Mouse (Mus musculus) hindbrain, embryonic 11.5 days (tissue): ENCODE results near the gene Uggt1. TPM values are rescaled to one million over a fixed set of nuclear protein-coding genes. Genes with fewer than 3 reads are reported as not detected.

Experiments used
- ATAC-seq: fragments of 200-750 bp; cut with Nextera tagmentation; 2 replicates; pipeline ENCODE4 v1.8.0; 2017; ENCODE audit warnings: mild to moderate bottlenecking, moderate TSS enrichment, moderate library complexity; ENCODE audit not compliant: low FRiP score
- DNase-seq: peaks from one replicate; pipeline ENCODE4 v3.0.0-alpha.2; 2015; ENCODE audit warnings: low spot score
- H3K27ac ChIP-seq: fragments of 300-500 bp; sonication (generic); 2 replicates; pipeline ENCODE4 v1.5.1; 2014; ENCODE audit warnings: mild to moderate bottlenecking, low read depth, low read length
- H3K27me3 ChIP-seq: fragments of 300-500 bp; sonication (generic); 2 replicates; pipeline ENCODE4 v1.6.1; 2014; ENCODE audit warnings: mild to moderate bottlenecking, low read length, moderate library complexity, mixed read lengths; ENCODE audit not compliant: control insufficient read depth, insufficient read depth
- H3K36me3 ChIP-seq: fragments of 300-500 bp; sonication (generic); 2 replicates; pipeline ENCODE4 v1.6.1; 2014; ENCODE audit warnings: mild to moderate bottlenecking, low read length, moderate library complexity, mixed read lengths; ENCODE audit not compliant: control insufficient read depth, insufficient read depth
- H3K4me1 ChIP-seq: fragments of 300-500 bp; sonication (generic); replicated peaks from 2 replicates; pipeline ENCODE4 v1.6.1; 2014; ENCODE audit warnings: low read length, mixed read lengths; ENCODE audit not compliant: control insufficient read depth, insufficient read depth
- H3K4me2 ChIP-seq: fragments of 300-500 bp; sonication (generic); replicated peaks from 2 replicates; pipeline ENCODE4 v1.6.1; 2014; ENCODE audit warnings: mild to moderate bottlenecking, low read depth, low read length
- H3K4me3 ChIP-seq: fragments of 300-500 bp; sonication (generic); 2 replicates; pipeline ENCODE4 v1.5.1; 2014; ENCODE audit warnings: low read depth, low read length
- H3K9ac ChIP-seq: fragments of 300-500 bp; sonication (generic); 2 replicates; pipeline ENCODE4 v1.6.1; 2014; ENCODE audit warnings: low read depth, low read length
- H3K9me3 ChIP-seq: fragments of 300-500 bp; sonication (generic); 2 replicates; pipeline ENCODE4 v1.6.1; 2016; ENCODE audit warnings: low read length; ENCODE audit not compliant: control insufficient read depth
- WGBS: fragments of 180-500 bp; shearing (Covaris S2); extraction: QIAGEN DNeasy Blood & Tissue Kit; methylation state at CpG from one replicate; pipeline ENCODE4 v1.1.7; 2014; 5-methylcytosine and 5-hydroxymethylcytosine counted together
- polyA plus RNA-seq: library from polyadenylated mRNA; unstranded; fragments of >200 nt; fragmentation: Nextera tagmentation; extraction: Ambion mirVana; gene quantifications from 2 replicates; pipeline ENCODE4 v1.2.1, GENCODE M21; 2014

The Uggt1 gene
- polyA plus RNA-seq, 1 experiment from 2014 or later: 97.6 TPM

DNA sequence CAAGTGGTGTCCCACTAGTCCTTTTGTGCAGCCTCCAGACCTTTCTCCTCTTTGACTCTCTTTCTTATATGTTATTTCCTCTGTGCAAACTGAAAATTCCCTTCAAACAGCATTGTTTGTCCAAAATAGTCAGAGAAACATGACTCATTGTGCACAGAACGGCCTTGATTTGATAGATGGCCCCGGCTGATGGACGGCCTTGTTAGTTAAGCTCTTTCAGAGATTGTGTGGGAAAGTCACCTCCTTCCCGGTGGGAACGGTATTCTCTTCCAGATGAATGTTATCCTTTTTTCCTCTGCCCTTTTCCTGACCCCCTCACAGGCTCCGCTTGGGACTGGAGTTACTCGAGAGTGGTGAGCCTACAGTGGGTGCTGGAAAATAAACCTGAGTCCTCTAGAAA, 119.4 kb downstream of the Uggt1 start:
- Histone ChIP-seq H3K27me3 (no peaks in the 10 kb centered on the region), H3K4me2 (no peak overlapping the region), H3K4me3 (no peak overlapping the region), H3K9me3 (no peaks in the 10 kb centered on the region), H3K36me3 (no peaks in the 10 kb centered on the region), H3K4me1 (no peaks in the 10 kb centered on the region), H3K27ac (no peak overlapping the region), H3K9ac (no peak overlapping the region)
- ATAC-seq (no peak), DNase-seq (no peak)
- 55% methylated on average over 7 of the region's 7 CpGs for WGBS

- no peak for DNase-seq
- WGBS: 89% methylated on average over 8 of the region's 8 CpGs
- no peaks in the 10 kb centered on the region for H3K9me3 ChIP-seq
- no peak overlapping the region for H3K4me3 ChIP-seq
- no peak overlapping the region for H3K27ac ChIP-seq
- no peaks in the 10 kb centered on the region for H3K4me1 ChIP-seq
- no peak for ATAC-seq
- H3K27me3 ChIP-seq: no peaks in the 10 kb centered on the region
- H3K36me3 ChIP-seq: no peaks in the 10 kb centered on the region
- no peak overlapping the region for H3K4me2 ChIP-seq
- no peak overlapping the region for H3K9ac ChIP-seq
Measured at GRCm38 (mm10) chr1:36121172-36121571, 123.3 kb downstream of the Uggt1 start.

- no peak overlapping the region for H3K27ac ChIP-seq
- no peak overlapping the region for H3K4me3 ChIP-seq
- no peak for DNase-seq
- 87% methylated on average over 4 of the region's 4 CpGs for WGBS
- no peak overlapping the region for H3K9ac ChIP-seq
- H3K4me1 ChIP-seq: no peaks in the 10 kb centered on the region
- H3K36me3 ChIP-seq: no peaks in the 10 kb centered on the region
- no peaks in the 10 kb centered on the region for H3K9me3 ChIP-seq
- H3K4me2 ChIP-seq: no peak overlapping the region
- no peaks in the 10 kb centered on the region for H3K27me3 ChIP-seq
- no peak for ATAC-seq
Measured at GRCm38 (mm10) chr1:36119426-36119825, 125.1 kb downstream of the Uggt1 start.

DNA sequence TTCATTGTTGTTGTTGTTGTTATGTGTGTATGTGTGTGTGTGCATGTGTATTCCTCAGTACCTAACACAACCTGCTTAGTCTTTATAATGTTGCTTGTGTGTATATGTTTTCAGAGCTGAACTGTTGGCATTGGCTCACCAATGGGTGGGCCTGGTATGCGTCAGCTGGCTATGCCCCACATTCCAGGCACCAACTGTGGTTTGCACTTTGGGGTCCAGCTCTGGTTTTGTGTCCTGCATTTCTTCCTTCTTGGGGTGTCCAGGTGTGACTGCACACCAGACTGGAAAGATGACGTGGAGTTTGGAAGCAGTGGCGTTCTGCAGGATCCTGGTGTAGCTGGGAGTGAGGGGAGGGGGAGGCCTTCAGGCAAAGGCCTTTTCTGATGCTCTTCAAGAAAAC, 125.6 kb downstream of the Uggt1 start:
- H3K27me3 ChIP-seq: no peaks in the 10 kb centered on the region
- DNase-seq (no peak), ATAC-seq (no peak)
- H3K36me3 ChIP-seq: no peaks in the 10 kb centered on the region
- H3K9ac ChIP-seq: no peak overlapping the region
- H3K4me3 ChIP-seq: no peak overlapping the region
- H3K4me2 ChIP-seq: no peak overlapping the region
- WGBS: 94% methylated on average over 3 of the region's 3 CpGs
- no peaks in the 10 kb centered on the region for H3K4me1 ChIP-seq
- no peaks in the 10 kb centered on the region for H3K9me3 ChIP-seq
- H3K27ac ChIP-seq: no peak overlapping the region

DNA sequence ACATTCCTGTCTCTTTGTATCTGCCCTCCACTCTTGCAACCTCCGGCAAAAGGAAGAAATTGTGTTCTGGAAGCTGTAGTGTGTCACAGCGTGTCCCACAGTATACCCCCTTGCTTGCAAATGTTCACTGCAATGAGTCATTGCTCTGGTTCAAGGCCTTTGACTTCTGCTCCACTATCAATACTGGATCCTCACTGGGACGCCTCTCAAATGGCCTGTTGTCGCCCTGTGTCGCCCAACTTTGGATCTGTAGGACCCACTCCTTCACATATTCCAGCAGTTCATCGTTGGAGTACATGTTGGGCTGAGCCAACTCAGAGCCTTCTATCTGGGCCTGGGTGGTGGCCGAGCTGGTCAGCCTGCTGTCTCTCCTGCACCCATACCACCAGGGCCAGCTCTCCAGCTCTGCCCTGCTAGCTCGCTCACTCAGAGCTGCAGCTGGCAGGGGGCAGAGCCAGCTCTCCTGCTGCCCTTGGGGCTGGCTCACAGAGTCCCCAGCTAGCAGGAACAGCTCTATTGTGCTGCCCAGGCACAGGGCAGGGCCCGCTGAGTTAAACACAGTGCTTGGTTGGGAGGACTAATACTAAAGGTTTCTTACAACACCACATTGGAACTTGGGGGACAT, 126.3 kb downstream of the Uggt1 start:
- DNase-seq (no peak), ATAC-seq (no peak)
- WGBS: 78% methylated on average over 9 of the region's 9 CpGs
- Histone ChIP-seq H3K4me3 (no peak overlapping the region), H3K27ac (no peak overlapping the region), H3K4me1 (no peaks in the 10 kb centered on the region), H3K9ac (no peak overlapping the region), H3K27me3 (no peaks in the 10 kb centered on the region), H3K4me2 (no peak overlapping the region), H3K9me3 (no peaks in the 10 kb centered on the region), H3K36me3 (no peaks in the 10 kb centered on the region)

DNA sequence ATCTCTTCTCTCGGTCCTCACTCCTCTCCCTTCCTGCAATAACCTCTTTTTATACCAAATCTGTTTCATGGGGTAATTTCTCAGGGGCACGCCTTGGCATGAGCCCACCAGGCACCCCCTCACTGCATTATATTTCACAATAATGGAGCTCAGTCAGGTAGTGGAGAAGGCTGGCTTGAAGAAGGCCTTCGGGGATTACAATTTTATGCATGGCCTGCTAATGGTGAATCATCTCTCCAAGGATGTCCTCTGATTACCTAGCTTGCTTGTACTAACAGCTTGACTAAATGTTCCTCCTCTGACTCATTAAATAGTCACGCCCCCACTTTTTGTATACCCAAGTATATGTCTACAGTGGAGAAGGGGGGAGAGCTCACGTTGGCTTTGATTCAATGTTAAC, 128.0 kb downstream of the Uggt1 start:
- no peaks in the 10 kb centered on the region for H3K27me3 ChIP-seq
- no peaks in the 10 kb centered on the region for H3K9me3 ChIP-seq
- ATAC-seq (no peak), DNase-seq (no peak)
- H3K36me3 ChIP-seq: no peaks in the 10 kb centered on the region
- H3K27ac ChIP-seq: no peak overlapping the region
- no peak overlapping the region for H3K4me3 ChIP-seq
- 87% methylated on average over 5 of the region's 5 CpGs for WGBS
- H3K9ac ChIP-seq: no peak overlapping the region
- no peak overlapping the region for H3K4me2 ChIP-seq
- H3K4me1 ChIP-seq: no peaks in the 10 kb centered on the region

DNA sequence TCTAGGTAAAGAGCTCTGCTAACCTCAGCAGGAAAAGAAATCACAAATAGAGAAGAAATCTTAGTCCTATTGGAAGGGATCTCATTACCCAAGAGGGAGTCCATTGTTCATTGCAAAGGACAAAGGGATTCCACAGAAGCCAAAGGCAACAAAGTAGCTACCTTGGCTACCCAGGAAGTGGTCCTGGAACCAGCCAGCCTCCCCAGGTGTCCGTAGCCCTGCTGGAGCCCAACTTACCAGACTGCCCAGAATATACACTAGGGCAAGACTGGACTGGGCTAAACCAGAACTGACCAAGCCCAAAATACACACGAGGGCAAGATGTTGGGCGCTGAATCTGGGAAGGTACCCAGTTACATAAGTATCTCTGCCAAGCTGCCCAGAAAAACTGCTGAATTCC, 129.7 kb downstream of the Uggt1 start:
- no peak overlapping the region for H3K4me2 ChIP-seq
- H3K4me1 ChIP-seq: no peaks in the 10 kb centered on the region
- no peaks in the 10 kb centered on the region for H3K36me3 ChIP-seq
- DNase-seq (no peak), ATAC-seq (no peak)
- H3K9me3 ChIP-seq: no peaks in the 10 kb centered on the region
- H3K27ac ChIP-seq: no peak overlapping the region
- no peak overlapping the region for H3K4me3 ChIP-seq
- WGBS: 80% methylated on average over 3 of the region's 3 CpGs
- no peaks in the 10 kb centered on the region for H3K27me3 ChIP-seq
- no peak overlapping the region for H3K9ac ChIP-seq

DNA sequence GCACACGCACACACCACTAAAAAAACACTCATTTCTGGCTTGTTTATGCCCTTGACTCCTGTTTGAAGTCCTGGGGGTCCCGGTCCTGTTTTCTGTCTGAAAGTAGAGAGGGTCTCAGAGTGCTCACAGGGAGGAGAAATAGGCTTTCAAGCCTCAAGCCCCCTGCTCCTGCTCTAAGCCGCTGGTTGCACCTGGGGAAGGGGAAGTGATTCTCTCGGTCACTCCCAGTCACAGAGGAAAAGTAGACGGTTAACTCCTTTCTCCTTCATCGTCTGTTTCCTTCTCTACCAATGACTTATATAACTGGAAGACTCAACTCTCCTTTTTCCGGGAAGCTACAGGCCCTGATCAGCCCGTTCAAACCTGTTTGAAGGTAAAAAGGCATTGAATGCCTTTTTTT, 130.8 kb downstream of the Uggt1 start:
- Histone ChIP-seq H3K4me2 (no peak overlapping the region), H3K27me3 (no peaks in the 10 kb centered on the region), H3K9me3 (no peaks in the 10 kb centered on the region), H3K36me3 (no peaks in the 10 kb centered on the region), H3K27ac (no peak overlapping the region), H3K4me3 (no peak overlapping the region), H3K9ac (no peak overlapping the region), H3K4me1 (no peaks in the 10 kb centered on the region)
- 90% methylated on average over 8 of the region's 8 CpGs for WGBS
- ATAC-seq (no peak), DNase-seq (no peak)

- no peaks in the 10 kb centered on the region for H3K36me3 ChIP-seq
- no peak for DNase-seq
- 97% methylated on average over 3 of the region's 3 CpGs for WGBS
- no peaks in the 10 kb centered on the region for H3K27me3 ChIP-seq
- no peaks in the 10 kb centered on the region for H3K4me1 ChIP-seq
- ATAC-seq: no peak
- no peak overlapping the region for H3K27ac ChIP-seq
- H3K9ac ChIP-seq: no peak overlapping the region
- H3K4me2 ChIP-seq: no peak overlapping the region
- no peak overlapping the region for H3K4me3 ChIP-seq
- H3K9me3 ChIP-seq: no peaks in the 10 kb centered on the region
Measured at GRCm38 (mm10) chr1:36112665-36113064, 131.9 kb downstream of the Uggt1 start.
